ENCODE assay signal across 12 mouse cellular contexts in the genomic region with DNA sequence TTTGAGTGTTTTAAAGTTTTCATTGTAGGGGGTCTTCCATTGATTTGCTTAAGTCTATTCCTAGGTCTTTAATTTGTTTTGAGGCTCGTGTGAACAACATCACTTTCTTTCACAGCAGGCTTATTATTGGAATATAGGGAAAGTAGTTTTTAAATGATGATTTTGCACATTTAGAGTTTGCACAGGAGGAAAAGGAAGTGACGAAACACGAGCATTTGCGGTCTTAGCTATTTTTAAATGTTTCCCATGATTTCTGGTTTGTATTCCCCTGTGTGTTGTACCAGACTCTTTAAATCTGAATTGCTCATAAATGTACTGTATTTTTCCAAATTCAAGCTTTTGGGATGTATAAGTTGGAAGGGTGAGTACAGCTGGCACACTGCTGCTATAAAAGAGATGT. TPM values are rescaled to one million over a fixed set of nuclear protein-coding genes. Genes with fewer than 3 reads are reported as not detected.
"Had no signal": no experiment of that assay in that cellular context is flagged by ENCODE, and none has a peak within 500 bp of the region (broad histone marks: within the 10 kb centered on the region; RNA-seq: fewer than 3 reads in every experiment).

No protein-coding gene starts in this region.

- ATAC-seq: midbrain, embryonic 15.5 days had no signal

- DNase-seq: lung, adult 18-20 months; lung, embryonic 14.5 days; lung, postnatal 10 days; lung, postnatal 4 days; retina, postnatal 1 day; right cerebral cortex, adult 18-20 months; right cerebral cortex, postnatal 25 days; thymus, adult 18-20 months; thymus, postnatal 14 days; thymus, postnatal 36 days had no signal

RNA-seq across cellular contexts. Expression of a gene that starts 54.2 kb away (rescaled TPM):
- total RNA-seq: neutrophil, adult 5-6 weeks had no signal
